ENCODE assay signal across 15 mouse cellular contexts in genomic region chr3:65790076-65790685, GRCm38 (mm10).
"Had no signal": no experiment of that assay in that cellular context is flagged by ENCODE, and none has a peak within 500 bp of the region (broad histone marks: within the 10 kb centered on the region; RNA-seq: fewer than 3 reads in every experiment).

No protein-coding gene starts in this region.

- H3K36me3 ChIP-seq: limb, embryonic 15.5 days; liver, embryonic 12.5 days; midbrain, embryonic 15.5 days; neural tube, embryonic 12.5 days had no signal

- ATAC-seq: intestine, embryonic 16.5 days; liver, embryonic 12.5 days; midbrain, embryonic 15.5 days had no signal

- DNase-seq: lung, embryonic 14.5 days; lung, postnatal 10 days; lung, postnatal 4 days; retina, postnatal 1 day; right cerebral cortex, postnatal 4 days; spleen, adult 18-20 months; thymus, adult 2 months; thymus, postnatal 25 days had no signal

- H3K27me3 ChIP-seq: limb, embryonic 15.5 days; liver, embryonic 12.5 days; megakaryocyte, embryonic 14.5 days; midbrain, embryonic 15.5 days; neural tube, embryonic 12.5 days had no signal

- H3K4me3 ChIP-seq: limb, embryonic 15.5 days; liver, embryonic 12.5 days; megakaryocyte, embryonic 14.5 days; midbrain, embryonic 15.5 days; neural tube, embryonic 12.5 days had no signal

- H3K4me1 ChIP-seq: limb, embryonic 15.5 days; liver, embryonic 12.5 days; megakaryocyte, embryonic 14.5 days; midbrain, embryonic 15.5 days; neural tube, embryonic 12.5 days had no signal

- H3K27ac ChIP-seq: limb, embryonic 15.5 days; liver, embryonic 12.5 days; midbrain, embryonic 15.5 days; neural tube, embryonic 12.5 days had no signal

- H3K9ac ChIP-seq: limb, embryonic 15.5 days; liver, embryonic 12.5 days; lung, embryonic 14.5 days; midbrain, embryonic 15.5 days; neural tube, embryonic 12.5 days had no signal

- H3K4me2 ChIP-seq: limb, embryonic 15.5 days; liver, embryonic 12.5 days; lung, embryonic 14.5 days; midbrain, embryonic 11.5 days; midbrain, embryonic 15.5 days; neural tube, embryonic 12.5 days had no signal

- H3K9me3 ChIP-seq: limb, embryonic 15.5 days; liver, embryonic 12.5 days; midbrain, embryonic 15.5 days; neural tube, embryonic 12.5 days had no signal
